Mouse (Mus musculus) limb, embryonic 11.5 days (tissue): ENCODE measurements around the gene Fbxo17. TPM values are rescaled to one million over a fixed set of nuclear protein-coding genes. Genes with fewer than 3 reads are reported as not detected.

Experiments
- polyA plus RNA-seq: library from polyadenylated mRNA; unstranded; fragments of >200 nt; fragmentation: Nextera tagmentation; extraction: Ambion mirVana; gene quantifications from 2 replicates; pipeline ENCODE4 v1.2.1, GENCODE M21; 2014

The Fbxo17 gene
- polyA plus RNA-seq, 1 experiment from 2014 or later, result 16.4 TPM

Other genes with a start within 250 kb of the Fbxo17 start
- gene Ifnl2, start 206.3 kb upstream of the Fbxo17 start, polyA plus RNA-seq, result not detected in 2 replicates
- gene Ifnl3, start 194.0 kb upstream of the Fbxo17 start, polyA plus RNA-seq, result not detected in 2 replicates
- gene Sycn, start 175.9 kb upstream of the Fbxo17 start, polyA plus RNA-seq, result not detected in 2 replicates
- not detected in 2 replicates for gene Nccrp1, start 169.6 kb upstream of the Fbxo17 start, polyA plus RNA-seq
- 37.5 and 37.6 TPM in 2 replicates for gene Samd4b, start 118.7 kb upstream of the Fbxo17 start, polyA plus RNA-seq
- 37.4 and 44.5 TPM in 2 replicates for gene Pak4, start 118.6 kb upstream of the Fbxo17 start, polyA plus RNA-seq
- not detected in 2 replicates for gene Acp7, start 85.5 kb upstream of the Fbxo17 start, polyA plus RNA-seq
- 5.9 and 6.2 TPM in 2 replicates for gene Fbxo27, start 24.0 kb upstream of the Fbxo17 start, polyA plus RNA-seq
- gene Mrps12, start 25.0 kb downstream of the Fbxo17 start, polyA plus RNA-seq, result 146 and 156 TPM in 2 replicates
- 34.9 and 35.8 TPM in 2 replicates for gene Sars2, start 25.2 kb downstream of the Fbxo17 start, polyA plus RNA-seq
- not detected in 2 replicates for gene Ccer2, start 39.4 kb downstream of the Fbxo17 start, polyA plus RNA-seq
- gene Sirt2, start 49.9 kb downstream of the Fbxo17 start, polyA plus RNA-seq, result 68.8 and 69.8 TPM in 2 replicates
- gene Nfkbib, start 50.7 kb downstream of the Fbxo17 start, polyA plus RNA-seq, result 40.3 and 44.4 TPM in 2 replicates
- gene Rinl, start 72.2 kb downstream of the Fbxo17 start, polyA plus RNA-seq, result 2.0 and 3.2 TPM in 2 replicates
- gene Hnrnpl, start 91.7 kb downstream of the Fbxo17 start, polyA plus RNA-seq, result 362 and 390 TPM in 2 replicates
- 93.2 and 94.7 TPM in 2 replicates for gene Ech1, start 108.4 kb downstream of the Fbxo17 start, polyA plus RNA-seq
- gene Lgals4, start 117.0 kb downstream of the Fbxo17 start, polyA plus RNA-seq, result 1.9 and 2.2 TPM in 2 replicates
- gene Lgals7, start 147.0 kb downstream of the Fbxo17 start, polyA plus RNA-seq, result 1.3 and 2.6 TPM in 2 replicates
- 0.59 and 0.62 TPM in 2 replicates for gene Capn12, start 164.6 kb downstream of the Fbxo17 start, polyA plus RNA-seq
- gene Actn4, start 245.5 kb downstream of the Fbxo17 start, polyA plus RNA-seq, result 208 and 213 TPM in 2 replicates